Mouse (Mus musculus) E14TG2a.4 (cell line): ENCODE results near the gene Mmrn2.
"Not testable (repeated sequence)": the region's sequence is repeated elsewhere in the genome, so short reads cannot be mapped to it uniquely, and the experiment has no call there.

ENCODE experiments used
- H3K27me3 ChIP-seq: 2 replicates; pipeline ENCODE4 v1.6.1; 2014; ENCODE audit warnings: low read length, control low read depth; ENCODE audit not compliant: insufficient read depth
- H3K36me3 ChIP-seq: 2 replicates; pipeline ENCODE4 v1.6.1; 2014; ENCODE audit warnings: low read length, control low read depth; ENCODE audit not compliant: insufficient read depth
- H3K4me1 ChIP-seq: replicated peaks from 2 replicates; pipeline ENCODE4 v1.6.1; 2014; ENCODE audit warnings: low read depth, low read length, control low read depth
- H3K4me3 ChIP-seq: replicated peaks from 2 replicates; pipeline ENCODE4 v1.5.1; 2014; ENCODE audit warnings: mild to moderate bottlenecking, low read length
- H3K9me3 ChIP-seq: 2 replicates; pipeline ENCODE4 v1.6.1; 2014; ENCODE audit warnings: low read length, control low read depth
- CTCF ChIP-seq: conservative IDR thresholded peaks from 2 replicates; pipeline ENCODE4 v1.5.1; 2014; ENCODE audit warnings: low read length
- NANOG ChIP-seq: IDR thresholded peaks from 2 replicates; pipeline ENCODE4 v1.6.1; 2014; ENCODE audit warnings: borderline replicate concordance, low read length, mixed read lengths
- POU5F1 ChIP-seq: IDR thresholded peaks from 2 replicates; pipeline ENCODE4 v1.6.1; 2014; ENCODE audit warnings: low read length, borderline replicate concordance

The Mmrn2 gene

DNA sequence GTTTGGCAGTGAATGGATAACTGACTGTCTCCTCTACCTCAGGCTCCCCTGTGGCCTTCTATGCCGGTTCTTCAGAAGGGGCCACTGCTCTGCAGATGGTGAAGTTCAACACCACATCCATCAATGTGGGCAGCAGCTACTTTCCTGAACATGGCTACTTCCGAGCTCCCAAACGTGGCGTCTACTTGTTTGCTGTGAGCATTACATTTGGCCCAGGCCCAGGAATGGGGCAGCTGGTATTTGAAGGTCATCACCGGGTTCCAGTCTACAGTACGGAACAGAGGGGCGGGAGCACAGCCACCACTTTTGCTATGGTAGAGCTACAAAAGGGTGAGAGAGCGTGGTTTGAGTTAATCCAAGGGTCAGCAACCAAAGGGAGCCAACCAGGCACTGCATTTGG lies 27.6 kb downstream of the Mmrn2 start:
- Histone ChIP-seq H3K4me1 (peaks cover 22% of the 10 kb centered on the region), H3K4me3 (no peak overlapping the region), H3K36me3 (peaks cover 50% of the 10 kb centered on the region), H3K9me3 (no peaks in the 10 kb centered on the region), H3K27me3 (peaks cover 21% of the 10 kb centered on the region)
- TF ChIP-seq POU5F1, result no peak
- TF ChIP-seq NANOG, result no peak
- no peak for TF ChIP-seq CTCF

DNA sequence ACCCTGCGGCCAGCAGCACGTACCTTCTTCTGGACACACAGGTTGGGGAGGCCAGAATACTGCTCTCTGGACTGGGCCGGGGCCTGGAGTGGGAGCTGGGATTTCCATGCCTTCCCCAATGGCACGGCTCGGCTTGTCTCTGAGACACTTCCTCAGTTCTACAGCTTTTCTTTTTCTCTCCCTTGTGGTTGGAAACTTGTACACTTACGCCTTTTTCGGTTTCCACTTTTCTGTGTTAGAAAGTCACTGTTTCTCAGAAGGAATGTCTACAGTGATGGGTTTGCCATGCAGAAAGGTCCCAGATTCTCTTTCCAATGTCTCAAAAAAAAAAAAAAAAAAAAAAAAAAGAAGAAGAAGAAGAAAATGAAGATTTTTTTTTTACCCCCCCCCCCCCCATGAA lies 28.2 kb downstream of the Mmrn2 start:
- Histone ChIP-seq H3K4me1 (peaks cover 18% of the 10 kb centered on the region), H3K36me3 (peaks cover 50% of the 10 kb centered on the region), H3K4me3 (no peak overlapping the region), H3K27me3 (peaks cover 15% of the 10 kb centered on the region), H3K9me3 (no peaks in the 10 kb centered on the region)
- TF ChIP-seq CTCF, result no peak
- no peak for TF ChIP-seq POU5F1
- TF ChIP-seq NANOG, result no peak

DNA sequence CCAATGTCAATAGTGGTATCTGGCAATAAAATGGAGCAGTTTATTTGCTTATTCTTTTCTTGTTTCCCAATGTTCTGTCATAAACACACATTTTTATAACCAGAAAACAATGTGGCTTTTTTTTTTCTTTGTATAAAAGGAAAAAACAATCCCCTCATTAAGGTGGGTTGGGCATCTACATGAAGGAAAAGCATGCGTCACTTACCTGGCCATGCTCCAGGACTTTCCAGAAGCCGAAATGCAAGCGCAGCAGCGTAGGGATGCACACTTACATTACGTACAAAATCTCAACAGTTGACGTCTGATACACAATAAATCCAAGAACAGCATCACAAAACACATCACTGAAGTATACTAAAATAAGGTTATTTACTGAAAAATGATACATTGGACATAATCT lies 35.5 kb downstream of the Mmrn2 start:
- peaks cover 61% of the 10 kb centered on the region for H3K36me3 ChIP-seq
- H3K9me3 ChIP-seq, result no peaks in the 10 kb centered on the region
- TF ChIP-seq NANOG, result no peak
- no peak for TF ChIP-seq POU5F1
- no peak for TF ChIP-seq CTCF
- no peaks in the 10 kb centered on the region for H3K27me3 ChIP-seq
- no peaks in the 10 kb centered on the region for H3K4me1 ChIP-seq
- H3K4me3 ChIP-seq, result no peak overlapping the region

DNA sequence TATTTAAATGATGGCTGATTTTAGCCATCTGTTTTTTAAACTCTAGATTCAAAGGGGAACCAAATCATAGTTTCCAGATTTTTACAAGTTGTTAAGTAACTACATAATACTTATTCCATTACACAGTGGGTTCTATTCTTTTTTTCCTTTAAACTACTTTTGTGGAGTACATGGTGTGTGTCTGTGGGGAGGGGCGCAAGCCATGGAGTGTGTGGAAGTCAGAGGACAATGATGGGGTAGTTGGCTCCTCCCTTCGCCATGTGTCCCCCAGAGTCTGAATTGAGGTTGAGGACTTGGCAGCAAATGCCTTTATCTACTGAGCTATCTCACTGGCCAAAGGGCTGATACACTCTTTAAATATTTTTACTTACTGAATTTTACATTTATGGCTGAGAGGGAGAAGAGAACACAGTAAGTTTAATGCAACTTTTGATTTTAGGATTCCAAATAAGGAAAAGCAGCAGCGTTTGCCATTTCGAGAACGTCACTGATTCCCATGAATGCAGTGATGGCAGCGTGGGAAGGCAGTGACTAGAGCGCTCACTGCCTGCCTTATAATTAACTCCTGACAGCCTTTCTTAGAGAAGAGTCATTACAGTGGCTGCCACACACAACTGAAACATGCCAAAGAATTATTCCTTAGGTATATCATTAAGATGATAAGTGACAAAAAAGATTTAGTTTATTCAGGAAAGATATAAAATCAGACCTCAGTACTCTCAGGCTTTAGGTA lies 37.1 kb downstream of the Mmrn2 start:
- no peaks in the 10 kb centered on the region for H3K27me3 ChIP-seq
- no peak overlapping the region for H3K4me3 ChIP-seq
- H3K9me3 ChIP-seq, result no peaks in the 10 kb centered on the region
- no peaks in the 10 kb centered on the region for H3K4me1 ChIP-seq
- H3K36me3 ChIP-seq, result peaks cover 61% of the 10 kb centered on the region
- no peak for TF ChIP-seq CTCF
- no peak for TF ChIP-seq NANOG
- TF ChIP-seq POU5F1, result no peak

DNA sequence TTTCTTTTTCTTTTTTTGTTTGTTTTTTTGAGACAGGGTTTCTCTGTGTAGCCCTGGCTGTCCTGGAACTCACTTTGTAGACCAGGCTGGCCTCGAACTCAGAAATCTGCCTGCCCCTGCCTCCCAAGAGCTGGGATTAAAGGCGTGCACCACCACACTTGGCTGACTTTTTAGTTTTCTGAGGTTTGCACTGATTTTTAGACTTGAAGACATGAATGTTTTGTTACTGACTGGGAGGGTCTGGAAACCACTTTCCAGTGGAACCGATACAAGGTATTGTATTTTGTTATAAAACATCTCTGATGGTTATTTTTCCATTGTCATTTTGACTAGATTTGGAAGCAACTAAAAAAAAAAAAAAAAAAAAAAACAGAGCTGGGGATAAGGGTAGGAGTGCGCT lies 41.7 kb downstream of the Mmrn2 start:
- H3K36me3 ChIP-seq, result peaks cover 63% of the 10 kb centered on the region
- H3K4me3 ChIP-seq, H3K9me3 ChIP-seq, H3K4me1 ChIP-seq, H3K27me3 ChIP-seq: not testable (repeated sequence)

DNA sequence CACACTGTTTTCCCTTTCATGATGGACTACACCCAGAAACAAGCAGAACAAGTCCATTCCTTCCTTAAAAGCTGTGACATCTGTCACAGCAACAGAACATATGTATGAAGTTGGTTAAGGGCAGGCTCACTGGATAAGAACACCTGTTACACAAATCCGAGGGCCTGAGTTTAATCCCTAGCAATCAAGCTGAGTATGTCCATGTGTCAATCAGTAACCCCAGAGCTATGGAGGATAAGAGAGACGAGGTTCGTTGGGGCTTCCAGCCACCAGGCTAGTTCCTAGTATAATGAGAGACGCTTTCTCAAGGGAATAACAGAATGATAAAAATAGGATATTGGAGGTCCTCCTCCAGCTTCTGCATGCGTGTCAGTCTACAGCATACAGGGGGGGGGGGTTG lies 42.2 kb downstream of the Mmrn2 start:
- no peaks in the 10 kb centered on the region for H3K27me3 ChIP-seq
- TF ChIP-seq POU5F1, result no peak
- TF ChIP-seq NANOG, result no peak
- no peak for TF ChIP-seq CTCF
- H3K9me3 ChIP-seq, result no peaks in the 10 kb centered on the region
- H3K4me3 ChIP-seq, result no peak overlapping the region
- no peaks in the 10 kb centered on the region for H3K4me1 ChIP-seq
- H3K36me3 ChIP-seq, result peaks cover 63% of the 10 kb centered on the region

DNA sequence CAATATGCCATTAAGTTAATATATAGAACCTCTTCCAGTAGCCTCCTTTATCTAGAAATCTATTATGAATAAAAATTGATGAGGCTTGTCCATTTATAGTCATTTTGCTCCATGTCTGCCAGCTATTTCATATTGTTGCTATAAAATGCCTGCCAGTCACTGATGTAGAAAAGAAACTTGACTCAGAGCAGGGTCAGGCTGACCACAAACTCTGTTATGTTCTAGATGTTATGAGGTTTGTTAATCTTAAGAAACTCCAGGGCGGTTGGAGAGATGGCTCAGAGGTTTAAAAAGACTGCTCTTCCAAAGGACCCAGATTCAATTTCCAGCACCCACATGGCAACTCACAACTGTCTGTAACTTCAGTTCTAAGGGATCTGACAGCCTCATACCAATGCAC lies 45.8 kb downstream of the Mmrn2 start:
- TF ChIP-seq CTCF, result no peak
- no peak for TF ChIP-seq POU5F1
- H3K4me1 ChIP-seq, result no peaks in the 10 kb centered on the region; the same call in 1 of the 2 replicates
- no peaks in the 10 kb centered on the region for H3K27me3 ChIP-seq
- peaks cover 64% of the 10 kb centered on the region for H3K36me3 ChIP-seq
- H3K4me3 ChIP-seq, result no peak overlapping the region
- H3K9me3 ChIP-seq, result no peaks in the 10 kb centered on the region

DNA sequence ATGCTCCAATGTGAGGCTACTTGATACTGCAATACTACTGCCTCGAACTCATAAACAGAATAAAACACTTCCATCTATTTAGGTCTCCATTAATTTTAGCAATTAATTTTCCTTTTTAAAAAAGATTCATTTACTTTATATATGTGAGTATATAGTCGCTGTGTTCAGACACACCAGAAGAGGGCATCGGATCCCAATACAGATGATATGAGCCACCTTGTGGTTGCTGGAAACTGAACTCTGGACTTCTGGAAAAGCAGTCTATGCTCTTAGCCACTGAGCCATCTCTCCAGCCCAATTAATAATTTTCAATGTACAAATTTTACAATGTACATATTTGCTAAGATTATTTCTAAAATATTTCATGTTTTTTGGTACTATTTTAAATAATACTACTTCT lies 53.0 kb downstream of the Mmrn2 start:
- Histone ChIP-seq H3K4me1 (no peaks in the 10 kb centered on the region; the same call in 1 of the 2 replicates), H3K36me3 (peaks cover 54% of the 10 kb centered on the region), H3K27me3 (no peaks in the 10 kb centered on the region), H3K9me3 (no peaks in the 10 kb centered on the region), H3K4me3 (no peak overlapping the region)
- no peak for TF ChIP-seq NANOG
- no peak for TF ChIP-seq POU5F1
- no peak for TF ChIP-seq CTCF

DNA sequence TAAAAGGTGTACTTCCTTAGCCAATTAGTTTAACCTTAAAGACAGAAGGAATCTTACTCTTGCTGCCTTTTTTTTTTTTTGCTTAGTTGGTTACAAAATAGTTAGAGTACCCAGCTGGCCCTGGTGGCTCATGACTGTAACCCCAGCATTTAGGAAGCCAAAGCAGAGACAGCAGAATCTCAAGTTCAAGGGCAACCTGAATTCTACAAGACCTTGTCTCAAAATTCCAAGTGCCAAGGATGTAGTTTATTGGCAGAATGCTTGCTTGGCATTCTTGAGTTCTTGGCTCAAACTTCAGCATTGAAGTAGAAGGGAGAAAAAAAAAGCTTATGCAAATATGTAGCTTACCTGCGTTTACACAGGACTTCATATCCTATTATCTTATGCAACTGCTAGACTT lies 53.8 kb downstream of the Mmrn2 start:
- no peaks in the 10 kb centered on the region for H3K27me3 ChIP-seq
- TF ChIP-seq POU5F1 (no peak), NANOG (no peak), CTCF (no peak)
- H3K4me3 ChIP-seq, result no peak overlapping the region
- peaks cover 49% of the 10 kb centered on the region for H3K36me3 ChIP-seq
- H3K4me1 ChIP-seq, result no peaks in the 10 kb centered on the region
- H3K9me3 ChIP-seq, result no peaks in the 10 kb centered on the region
